Mouse (Mus musculus) testis, adult 2 months (tissue): Measurements from ENCODE around the gene Kif22. TPM values are rescaled to one million over a fixed set of nuclear protein-coding genes. Genes with fewer than 3 reads are reported as not detected.
A peak's percentile ranks its signal among the peaks of the same experiment; 100 is the strongest.
"Not testable (repeated sequence)": the region's sequence is repeated elsewhere in the genome, so short reads cannot be mapped to it uniquely, and the experiment has no call there.

Experiments used
- H3K27ac ChIP-seq: fragments of 200-500 bp; 2 replicates; pipeline ENCODE4 v1.5.1; 2012; ENCODE audit warnings: low read depth, low read length; ENCODE audit not compliant: control insufficient read depth, insufficient read depth
- H3K27me3 ChIP-seq: fragments of 200-500 bp; 2 replicates; pipeline ENCODE4 v1.6.1; 2012; ENCODE audit warnings: mild to moderate bottlenecking, low read length, moderate library complexity; ENCODE audit not compliant: control insufficient read depth, insufficient read depth
- H3K36me3 ChIP-seq: fragments of 200-500 bp; 2 replicates; pipeline ENCODE4 v1.6.1; 2012; ENCODE audit warnings: mild to moderate bottlenecking, low read length; ENCODE audit not compliant: control insufficient read depth, insufficient read depth
- H3K4me1 ChIP-seq: fragments of 200-500 bp; 2 replicates; pipeline ENCODE4 v1.6.1; 2012; ENCODE audit warnings: low read length; ENCODE audit not compliant: control insufficient read depth, insufficient read depth
- H3K4me3 ChIP-seq: fragments of 200-500 bp; 2 replicates; pipeline ENCODE4 v1.5.1; 2012; ENCODE audit warnings: low read depth, mild to moderate bottlenecking, low read length, moderate library complexity, mixed read lengths; ENCODE audit not compliant: control insufficient read depth
- CTCF ChIP-seq: fragments of 200-500 bp; IDR thresholded peaks from 2 replicates; pipeline ENCODE4 v1.5.1; 2012; ENCODE audit warnings: low read depth, mild to moderate bottlenecking, inconsistent platforms, low read length, moderate library complexity; ENCODE audit not compliant: control insufficient read depth, insufficient read depth, insufficient replicate concordance
- POLR2A ChIP-seq: fragments of 200-500 bp; IDR thresholded peaks from 2 replicates; pipeline ENCODE4 v1.6.1; 2012; ENCODE audit warnings: low read depth, mild to moderate bottlenecking, inconsistent platforms, low read length, moderate library complexity; ENCODE audit not compliant: control insufficient read depth
- polyA plus RNA-seq: library from polyadenylated mRNA; depleted of rRNA; stranded (reverse); fragments of >200 nt; gene quantifications from 2 replicates; pipeline ENCODE4 v1.2.3, GENCODE M21; 2012; rRNA removed

The Kif22 gene
- 10.2 and 11.2 TPM in 2 replicates for polyA plus RNA-seq

DNA sequence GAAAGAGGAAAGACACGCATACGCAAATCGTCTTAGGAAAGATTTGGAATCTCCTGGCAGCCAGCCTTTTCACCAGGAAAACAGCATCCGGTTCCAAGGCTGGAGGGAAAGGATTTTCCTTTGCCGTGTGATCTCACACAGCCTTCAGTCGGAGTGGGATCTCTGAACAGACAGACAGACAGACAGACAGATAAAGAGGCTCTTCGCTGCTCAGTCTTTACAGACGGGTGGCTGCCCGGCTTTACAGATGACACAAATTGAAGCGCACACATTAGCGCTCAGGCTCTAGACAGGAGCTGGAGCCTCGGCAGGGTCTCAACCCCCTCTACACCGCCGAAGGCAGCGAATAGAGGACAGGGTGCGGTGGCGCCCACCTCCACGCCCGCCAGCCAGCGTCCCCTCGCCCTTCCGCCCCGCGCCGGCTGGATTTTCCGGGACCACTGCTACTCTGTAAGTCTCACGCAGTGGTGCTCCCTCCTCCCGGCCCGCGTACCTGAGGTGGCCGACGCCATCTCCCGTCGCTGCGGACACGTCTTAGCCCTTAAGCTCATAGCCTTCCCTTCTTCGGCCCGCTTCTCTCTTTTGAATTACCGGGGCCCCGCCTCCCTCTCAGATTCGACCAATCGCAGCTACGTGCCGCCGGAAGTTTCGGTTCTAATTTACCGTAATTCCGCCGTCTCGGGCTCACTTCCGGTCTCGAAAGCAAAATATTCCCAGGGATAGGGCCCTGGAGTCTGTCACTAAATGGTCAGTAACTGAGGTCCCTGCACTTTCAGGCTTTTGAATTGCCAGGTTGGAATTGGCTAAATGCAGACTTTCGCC, at the start of gene Kif22:
Gene Kif22, minus strand, starts transcription at position 621 of the 822 bp plus-strand sequence.
- Histone ChIP-seq H3K4me1 (peaks cover 7% of the 10 kb centered on the region), H3K4me3 (peak within 1 kb of the TSS; percentile 97), H3K27ac (peak within 1 kb of the TSS; percentile 73), H3K36me3 (no peaks in the 10 kb centered on the region), H3K27me3 (no peaks in the 10 kb centered on the region)
- peak; percentile 51; the same call in 1 of the 2 replicates for TF ChIP-seq POLR2A
- no peak for TF ChIP-seq CTCF

DNA sequence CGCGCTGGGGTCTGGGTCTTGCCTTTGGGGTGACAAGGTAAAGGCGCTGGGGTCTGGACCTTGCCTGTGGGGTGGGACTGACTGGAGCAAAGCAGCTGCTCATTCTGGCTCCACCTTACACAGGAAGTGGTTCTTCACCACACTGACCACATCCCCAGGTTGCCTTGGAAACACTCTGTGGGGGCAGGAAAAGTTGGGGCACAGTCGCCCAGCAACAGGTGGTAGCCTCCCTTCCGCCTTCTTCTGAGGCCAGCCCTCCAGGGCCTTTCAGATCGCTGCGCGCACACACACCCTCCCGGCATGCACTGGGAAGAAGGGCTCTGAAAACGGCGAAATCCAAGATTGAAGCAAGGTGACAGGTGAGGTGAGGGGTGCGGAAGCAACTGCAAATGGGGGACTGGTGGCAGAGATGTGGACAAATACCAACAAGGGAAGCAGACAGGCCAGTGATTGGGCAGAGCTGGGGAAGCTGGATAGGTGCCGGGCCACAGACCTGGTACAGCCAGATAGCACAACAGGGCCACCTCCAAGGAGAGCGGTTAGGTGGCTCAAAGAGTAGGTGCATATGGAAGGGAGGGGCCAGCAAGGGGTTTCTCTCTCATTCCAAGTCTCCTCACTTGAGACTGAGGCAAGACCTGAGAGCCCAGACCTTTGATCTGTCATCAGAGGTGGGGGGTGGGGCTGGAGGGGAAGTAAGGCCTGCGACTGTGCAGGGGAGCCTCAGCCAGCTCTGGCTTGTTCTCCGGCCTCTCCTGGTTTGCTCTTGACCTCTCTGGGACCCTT, 49.0 kb upstream of the Kif22 start, which contains the start of gene AI467606:
Gene AI467606, plus strand, starts transcription at position 246 of the 783 bp plus-strand sequence.
- peak within 1 kb of the TSS; percentile 89 for H3K4me3 ChIP-seq
- peak within 1 kb of the TSS; percentile 71 for H3K27ac ChIP-seq
- H3K36me3 ChIP-seq = no peaks in the 10 kb centered on the region
- H3K4me1 ChIP-seq = peaks cover 19% of the 10 kb centered on the region
- no peaks in the 10 kb centered on the region for H3K27me3 ChIP-seq
- no peak for TF ChIP-seq CTCF
- TF ChIP-seq POLR2A = 0 out of 2 replicates have a peak, but pooled peaks have one; percentile 24

DNA sequence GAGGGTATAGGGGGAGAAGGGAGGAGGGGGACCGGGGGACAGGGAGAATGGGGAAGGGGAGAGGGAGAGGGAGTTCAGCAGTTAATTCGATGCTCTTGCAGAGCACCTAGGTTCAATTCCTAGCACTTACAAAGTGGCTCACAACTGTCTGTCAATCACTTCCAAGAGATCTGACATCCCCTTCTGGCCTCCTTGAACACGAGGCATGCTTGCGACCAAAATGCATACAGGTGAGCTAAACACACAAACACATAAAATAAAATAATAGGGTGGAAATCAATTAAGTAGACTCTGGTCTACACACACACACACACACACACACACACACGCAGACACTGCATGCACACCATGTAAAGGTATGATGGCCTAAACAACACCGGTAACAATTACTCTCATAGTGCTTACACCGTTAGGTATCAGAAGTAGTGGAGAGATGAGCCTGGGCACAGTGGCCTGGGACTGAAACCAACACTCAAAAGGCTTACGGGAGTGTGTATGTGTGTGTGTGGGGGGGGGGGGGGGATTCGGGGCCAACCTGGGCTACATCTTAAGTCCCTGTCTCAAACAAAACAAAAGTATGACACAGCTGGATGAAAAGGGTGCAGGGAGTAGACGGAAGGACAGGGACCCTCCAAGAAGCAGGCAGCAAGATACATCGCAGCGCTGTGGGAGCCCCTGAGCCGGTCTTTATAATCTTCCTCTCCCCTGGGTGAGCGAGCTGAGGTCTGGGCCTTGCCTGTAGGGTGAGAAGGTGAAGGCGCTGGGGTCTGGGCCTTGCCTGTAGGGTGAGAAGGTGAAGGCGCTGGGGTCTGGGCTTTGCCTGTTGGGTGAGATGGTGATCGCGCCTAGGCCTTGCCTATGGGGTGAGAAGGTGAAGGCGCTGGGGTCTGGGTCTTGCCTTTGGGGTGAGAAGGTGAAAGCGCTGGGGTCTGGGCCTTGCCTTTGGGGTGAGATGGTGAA, 48.2 kb upstream of the Kif22 start:
- H3K27me3 ChIP-seq = no peaks in the 10 kb centered on the region
- no peaks in the 10 kb centered on the region for H3K36me3 ChIP-seq
- peaks cover 19% of the 10 kb centered on the region for H3K4me1 ChIP-seq
- TF ChIP-seq POLR2A (no peak), CTCF (no peak)
- peak overlapping the region; percentile 71; the same call in 1 of the 2 replicates for H3K27ac ChIP-seq
- H3K4me3 ChIP-seq = peak overlapping the region; percentile 89

DNA sequence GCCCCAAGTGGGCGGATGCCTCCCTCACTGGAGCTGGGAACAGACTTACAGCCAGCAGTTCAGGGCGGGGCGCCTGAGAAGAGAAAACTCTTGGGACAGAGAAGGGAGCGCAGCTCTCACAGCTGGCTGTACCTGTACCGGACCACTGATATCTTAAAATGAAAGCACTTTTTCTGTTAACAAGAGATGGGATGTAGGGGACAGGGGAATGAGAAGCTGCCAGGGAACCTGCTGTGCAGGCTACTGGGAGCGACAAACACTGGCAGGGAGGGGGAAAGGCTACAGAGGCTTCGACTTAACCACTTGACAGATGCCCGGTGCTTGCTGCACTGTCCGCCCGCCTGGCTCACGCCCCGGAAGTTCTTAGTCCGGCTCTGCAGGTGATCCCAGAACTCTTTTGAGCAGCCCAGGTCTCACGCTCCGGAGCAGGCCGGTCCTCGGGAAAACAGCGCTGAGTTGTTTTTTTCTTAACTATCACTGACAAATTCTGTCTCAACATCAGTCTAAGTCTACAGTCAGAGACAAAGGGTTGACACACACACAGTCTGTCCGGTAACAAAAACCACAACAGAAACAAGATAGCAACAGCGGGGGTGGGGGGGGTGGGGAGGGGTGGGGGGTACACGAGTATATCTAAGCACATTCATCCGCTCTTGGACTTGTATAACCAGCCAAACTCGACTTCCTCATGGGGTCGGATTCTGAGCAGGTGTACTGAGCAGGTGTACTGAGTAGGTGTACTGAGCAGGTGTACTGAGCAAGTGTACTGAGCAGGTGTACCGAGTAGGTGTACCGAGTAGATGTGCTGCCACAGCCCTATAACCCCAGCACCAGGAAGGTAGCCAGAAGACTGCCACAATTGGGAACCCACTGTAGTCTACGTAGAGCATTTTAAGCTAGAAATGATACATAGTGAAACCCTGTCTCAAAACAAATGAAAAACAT, 46.9 kb upstream of the Kif22 start:
- H3K27ac ChIP-seq = no peak overlapping the region

DNA sequence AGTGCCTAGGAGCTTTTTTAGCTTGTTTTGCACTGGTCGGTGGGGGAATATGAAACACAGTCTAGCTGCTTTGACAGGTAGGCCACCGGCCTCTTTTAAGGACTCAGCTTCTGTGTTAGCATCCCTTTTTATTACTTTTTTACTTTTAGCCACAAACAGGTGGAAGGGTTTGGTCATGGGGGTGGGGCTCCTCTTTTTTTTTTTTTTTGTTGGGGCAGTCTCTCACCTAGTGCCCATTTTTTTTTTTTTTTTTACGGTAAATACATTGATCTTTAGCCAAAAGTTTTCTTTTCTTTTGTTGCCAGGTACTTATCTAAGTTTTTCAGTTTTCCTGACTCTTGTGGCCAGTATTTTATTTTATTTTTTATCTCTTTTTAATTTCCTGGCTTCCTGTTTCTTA, 45.8 kb upstream of the Kif22 start:
- TF ChIP-seq POLR2A = no peak
- no peak for TF ChIP-seq CTCF
- peaks cover 19% of the 10 kb centered on the region for H3K4me1 ChIP-seq
- H3K27ac ChIP-seq = no peak overlapping the region
- no peaks in the 10 kb centered on the region for H3K27me3 ChIP-seq
- no peak overlapping the region for H3K4me3 ChIP-seq
- H3K36me3 ChIP-seq = no peaks in the 10 kb centered on the region

More for the DNA sequence above, 46.9 kb upstream of the Kif22 start:
- Histone ChIP-seq H3K36me3 (no peaks in the 10 kb centered on the region), H3K4me3 (no peak overlapping the region), H3K4me1 (peaks cover 19% of the 10 kb centered on the region), H3K27me3 (no peaks in the 10 kb centered on the region)
- TF ChIP-seq POLR2A (no peak), CTCF (no peak)

DNA sequence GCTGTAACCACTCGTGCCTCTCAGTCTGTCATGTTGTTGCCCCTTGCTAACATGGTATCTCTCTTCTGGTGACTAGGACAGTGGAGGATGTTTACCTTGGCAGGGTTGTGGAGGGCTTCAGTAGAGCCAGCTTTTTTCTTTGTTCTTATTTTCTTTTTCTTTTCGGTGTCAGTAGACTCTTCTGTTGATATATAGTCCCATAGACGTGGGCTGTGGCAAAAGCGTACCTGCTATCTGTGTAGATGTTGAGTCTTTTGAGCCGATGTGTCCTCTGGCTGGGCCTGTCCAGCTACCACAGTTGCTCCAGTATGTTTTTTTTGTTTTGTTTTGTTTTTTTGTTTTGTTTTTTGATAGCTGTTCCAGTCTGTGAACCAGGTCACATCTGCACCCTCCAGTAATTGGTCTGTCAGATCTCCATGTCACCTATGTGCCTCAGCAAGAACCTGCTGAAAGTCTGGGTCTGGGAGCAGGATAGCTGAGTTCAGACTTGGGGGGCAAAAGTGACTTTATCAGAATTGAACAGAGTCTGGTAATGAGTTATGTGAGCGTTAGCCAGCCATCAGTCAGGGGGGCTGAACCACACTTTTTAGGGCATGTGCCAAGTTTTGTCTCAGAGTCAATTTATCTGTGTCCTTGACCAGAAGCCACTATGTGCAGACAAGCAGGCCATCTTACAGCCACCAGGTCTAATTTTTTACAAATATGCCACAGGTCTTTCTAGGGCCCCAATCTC, 45.2 kb upstream of the Kif22 start, which contains the start of gene Zg16:
Gene Zg16, minus strand, starts transcription at position 51 of the 733 bp plus-strand sequence.
- peaks cover 15% of the 10 kb centered on the region for H3K4me1 ChIP-seq
- H3K4me3 ChIP-seq, H3K27me3 ChIP-seq, H3K27ac ChIP-seq, H3K36me3 ChIP-seq: not testable (repeated sequence)

DNA sequence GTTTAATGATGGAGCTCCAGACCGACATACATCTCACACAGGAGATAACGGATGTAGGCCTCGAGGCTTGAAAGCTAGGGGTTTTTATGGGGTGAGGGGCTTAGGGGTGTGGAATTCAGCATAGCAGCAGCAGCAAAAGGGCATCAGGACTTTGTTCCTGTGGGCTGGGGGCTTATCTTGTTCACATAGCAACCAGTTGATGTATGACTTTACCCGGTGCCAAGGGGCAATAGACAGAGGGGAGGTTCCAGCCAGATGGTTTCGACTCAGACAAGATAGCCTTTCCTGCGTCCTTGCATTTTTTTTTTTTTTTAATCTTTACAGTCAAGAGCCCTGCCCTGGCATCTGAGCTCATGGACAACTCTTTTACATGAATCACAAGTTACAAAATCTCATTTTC, 43.5 kb upstream of the Kif22 start:
- not testable (repeated sequence) for H3K4me3 ChIP-seq, H3K4me1 ChIP-seq, H3K27me3 ChIP-seq, H3K36me3 ChIP-seq, H3K27ac ChIP-seq
